Mouse (Mus musculus) liver, postnatal 0 days (tissue): ENCODE measurements around the gene Gm14137. TPM values are rescaled to one million over a fixed set of nuclear protein-coding genes. Genes with fewer than 3 reads are reported as not detected.

Experiments used
- ATAC-seq: fragments of 200-750 bp; cut with Nextera tagmentation; 2 replicates; pipeline ENCODE4 v1.8.0; 2017; ENCODE audit warnings: mild to moderate bottlenecking, moderate library complexity
- DNase-seq: peaks from one replicate; pipeline ENCODE4 v3.0.0-alpha.2; 2016
- H3K27ac ChIP-seq: fragments of 300-500 bp; sonication (generic); 2 replicates; pipeline ENCODE4 v1.5.1; 2014; ENCODE audit warnings: antibody characterized with exemption, moderate library complexity, mild to moderate bottlenecking, low read depth
- H3K27me3 ChIP-seq: fragments of 300-500 bp; sonication (generic); 2 replicates; pipeline ENCODE4 v1.6.1; 2014; ENCODE audit warnings: low read length, control low read depth, mixed read lengths; ENCODE audit not compliant: insufficient read depth
- H3K36me3 ChIP-seq: fragments of 300-500 bp; sonication (generic); replicated peaks from 2 replicates; pipeline ENCODE4 v1.6.1; 2014; ENCODE audit warnings: mild to moderate bottlenecking, control low read depth, low read length, moderate library complexity, mixed read lengths; ENCODE audit not compliant: insufficient read depth
- H3K4me1 ChIP-seq: fragments of 300-500 bp; sonication (generic); 2 replicates; pipeline ENCODE4 v1.6.1; 2014; ENCODE audit warnings: antibody characterized with exemption, mild to moderate bottlenecking, control low read depth; ENCODE audit not compliant: insufficient read depth
- H3K4me2 ChIP-seq: fragments of 300-500 bp; sonication (generic); 2 replicates; pipeline ENCODE4 v1.6.1; 2014; ENCODE audit warnings: low read depth, mild to moderate bottlenecking, low read length, moderate library complexity, mixed read lengths
- H3K4me3 ChIP-seq: fragments of 300-500 bp; sonication (generic); 2 replicates; pipeline ENCODE4 v1.5.1; 2014; ENCODE audit warnings: low read depth, low read length
- H3K9ac ChIP-seq: fragments of 300-500 bp; sonication (generic); replicated peaks from 2 replicates; pipeline ENCODE4 v1.6.1; 2014; ENCODE audit warnings: mild to moderate bottlenecking, moderate library complexity
- H3K9me3 ChIP-seq: fragments of 300-500 bp; sonication (generic); 2 replicates; pipeline ENCODE4 v1.6.1; 2016; ENCODE audit warnings: mild to moderate bottlenecking, control low read depth, low read length, mixed read lengths
- CTCF ChIP-seq: sonication (generic); IDR thresholded peaks from 2 replicates; pipeline ENCODE4 v1.5.1; 2016; ENCODE audit warnings: antibody characterized with exemption, low read depth
- EP300 ChIP-seq: IDR thresholded peaks from 2 replicates; pipeline ENCODE4 v1.6.1; 2016; ENCODE audit warnings: antibody characterized with exemption, low read depth, mild to moderate bottlenecking
- WGBS: fragments of 180-500 bp; shearing (Covaris S2); extraction: QIAGEN DNeasy Blood & Tissue Kit; methylation state at CpG from one replicate; pipeline ENCODE4 v1.1.7; 2014; ENCODE audit not compliant: insufficient replicate concordance; 5-methylcytosine and 5-hydroxymethylcytosine counted together
- polyA plus RNA-seq: library from polyadenylated mRNA; unstranded; fragments of >200 nt; fragmentation: Nextera tagmentation; extraction: Ambion mirVana; gene quantifications from 2 replicates; pipeline ENCODE4 v1.2.1, GENCODE M21; 2015

Gene Gm14137
- polyA plus RNA-seq, 1 experiment from 2014 or later = 0.08 TPM

DNA sequence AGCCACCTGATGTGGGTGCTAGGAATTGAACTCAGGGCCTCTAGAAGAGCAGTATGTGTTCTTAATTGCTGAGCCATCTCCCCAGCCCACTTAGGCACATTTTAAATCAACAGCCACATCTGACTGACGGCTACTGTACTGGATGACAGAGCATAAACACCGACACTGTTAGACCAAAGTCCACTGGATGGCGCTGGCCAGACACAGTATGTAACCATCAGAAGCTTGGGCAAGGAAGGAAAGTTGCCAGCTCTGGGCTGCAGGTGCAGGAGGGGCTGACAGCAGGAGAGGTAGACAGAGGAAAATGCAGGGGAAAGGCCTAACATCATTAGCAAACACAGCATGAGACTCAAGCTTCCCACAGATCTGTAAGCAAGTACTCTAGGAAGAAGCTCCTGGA, 2.5 kb downstream of the Gm14137 start:
- Histone ChIP-seq H3K9ac (no peak overlapping the region), H3K4me1 (peaks cover 27% of the 10 kb centered on the region), H3K27me3 (no peaks in the 10 kb centered on the region), H3K27ac (no peak overlapping the region), H3K36me3 (peaks cover 13% of the 10 kb centered on the region), H3K9me3 (no peaks in the 10 kb centered on the region), H3K4me3 (no peak overlapping the region), H3K4me2 (no peak overlapping the region)
- 58% methylated on average over 3 of the region's 3 CpGs for WGBS
- TF ChIP-seq EP300 (no peak), CTCF (peak; percentile 19; the same call in 1 of the 2 replicates)
- no peak for DNase-seq
- ATAC-seq = no peak

DNA sequence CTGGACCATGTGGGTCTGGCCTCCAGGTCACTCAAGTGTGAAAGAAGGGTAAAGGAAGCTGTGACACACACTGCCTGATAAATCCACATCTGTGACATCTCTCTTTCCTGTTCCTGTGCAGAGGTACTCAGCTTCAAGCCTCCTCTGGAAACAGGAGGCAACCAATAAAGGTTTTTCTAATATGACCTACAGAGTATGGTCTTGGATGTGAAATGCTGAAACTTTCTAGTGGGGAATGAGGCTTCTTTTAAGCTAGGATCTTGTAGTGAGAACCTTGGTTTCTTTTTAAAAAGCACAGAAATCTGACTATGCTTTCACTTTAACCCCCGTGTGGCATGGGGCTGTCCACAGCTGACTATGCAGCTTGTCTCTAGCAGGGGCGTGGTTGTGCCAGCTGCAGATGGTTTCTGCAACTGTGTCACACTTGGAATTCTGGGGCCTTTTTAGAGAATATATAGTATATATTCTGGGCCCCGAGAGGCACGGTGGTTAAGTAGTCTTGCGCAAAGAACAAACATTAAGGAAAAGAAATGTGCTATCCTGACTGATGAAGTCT, 3.2 kb downstream of the Gm14137 start:
- Histone ChIP-seq H3K27me3 (no peaks in the 10 kb centered on the region), H3K4me1 (peaks cover 20% of the 10 kb centered on the region), H3K9me3 (no peaks in the 10 kb centered on the region), H3K27ac (no peak overlapping the region), H3K36me3 (peaks cover 6% of the 10 kb centered on the region; the same call in 1 of the 2 replicates), H3K4me3 (no peak overlapping the region), H3K4me2 (no peak overlapping the region), H3K9ac (no peak overlapping the region)
- WGBS = 53% methylated on average over 5 of the region's 5 CpGs
- TF ChIP-seq CTCF (no peak), EP300 (no peak)
- DNase-seq (no peak), ATAC-seq (no peak)

DNA sequence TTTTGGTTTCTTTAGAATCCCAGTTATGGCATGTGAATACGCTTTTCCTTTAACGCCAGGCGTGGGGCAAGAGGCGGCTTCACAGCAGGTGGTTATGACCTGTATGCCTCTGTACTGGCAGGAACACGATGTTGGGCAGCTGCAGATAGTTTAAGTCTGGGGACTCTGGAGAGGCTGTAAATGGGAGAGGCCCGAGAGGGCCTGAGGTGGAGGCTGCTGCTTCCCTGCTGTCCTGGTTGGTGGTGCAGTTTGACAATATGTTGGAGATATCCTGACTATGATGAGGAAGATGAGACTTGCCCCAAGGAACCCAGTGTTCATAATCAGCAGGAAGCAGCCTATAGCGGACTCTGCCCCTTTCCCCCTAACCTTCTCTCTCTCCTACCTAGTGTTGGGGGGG, 8.6 kb downstream of the Gm14137 start:
- DNase-seq (no peak), ATAC-seq (no peak)
- H3K27me3 ChIP-seq = no peaks in the 10 kb centered on the region
- no peak overlapping the region for H3K27ac ChIP-seq
- H3K36me3 ChIP-seq = peaks cover 11% of the 10 kb centered on the region
- H3K9ac ChIP-seq = no peak overlapping the region
- no peak overlapping the region for H3K4me2 ChIP-seq
- H3K4me3 ChIP-seq = no peak overlapping the region
- 75% methylated on average over 7 of the region's 7 CpGs for WGBS
- no peak for TF ChIP-seq EP300
- no peak for TF ChIP-seq CTCF
- H3K4me1 ChIP-seq = no peaks in the 10 kb centered on the region
- H3K9me3 ChIP-seq = no peaks in the 10 kb centered on the region

DNA sequence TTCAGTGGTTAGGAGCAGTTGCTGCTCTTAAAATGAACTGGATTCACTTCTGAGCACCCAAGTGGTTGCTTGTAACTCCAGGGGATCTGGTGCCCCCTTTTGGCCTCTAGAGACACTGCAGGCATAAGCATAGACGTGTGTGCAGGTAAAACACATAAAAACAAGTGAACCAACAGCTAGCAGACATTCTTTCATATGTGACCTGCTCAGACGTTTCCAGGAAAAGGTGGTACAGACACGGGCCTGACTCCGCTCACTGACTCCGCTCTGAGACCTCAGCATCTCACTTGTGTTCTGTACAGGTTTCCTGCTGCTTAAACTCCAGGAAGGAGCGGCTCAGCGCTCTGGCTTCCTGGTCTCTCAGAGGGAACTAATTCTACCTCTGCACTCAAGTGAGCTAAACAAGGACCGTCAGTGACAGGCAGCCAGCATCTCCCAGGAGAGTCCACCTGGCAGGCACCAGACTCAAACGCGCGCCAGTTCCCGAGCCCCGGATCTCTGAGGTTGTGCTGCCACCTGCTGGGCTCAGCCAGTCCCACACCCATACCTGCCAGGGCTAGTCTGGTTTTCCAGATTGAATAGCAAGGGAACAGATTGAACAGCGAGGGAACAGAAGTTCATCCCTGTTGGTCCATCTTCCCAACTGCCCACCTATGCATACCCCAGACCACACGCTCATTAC, 14.9 kb downstream of the Gm14137 start:
- no peak overlapping the region; the same call in 1 of the 2 replicates for H3K27ac ChIP-seq
- H3K4me1 ChIP-seq = peaks cover 4% of the 10 kb centered on the region; the same call in 1 of the 2 replicates
- peak overlapping the region; percentile 50 for H3K4me3 ChIP-seq
- ATAC-seq (peak; percentile 97), DNase-seq (peak; percentile 92)
- H3K27me3 ChIP-seq = no peaks in the 10 kb centered on the region
- peak overlapping the region; percentile 96 for H3K4me2 ChIP-seq
- peaks cover 2% of the 10 kb centered on the region; the same call in 1 of the 2 replicates for H3K36me3 ChIP-seq
- H3K9me3 ChIP-seq = no peaks in the 10 kb centered on the region
- TF ChIP-seq EP300 (no peak), CTCF (peak; percentile 95)
- 8% methylated on average over 15 of the region's 15 CpGs for WGBS
- peak overlapping the region; percentile 50; the same call in 1 of the 2 replicates for H3K9ac ChIP-seq

DNA sequence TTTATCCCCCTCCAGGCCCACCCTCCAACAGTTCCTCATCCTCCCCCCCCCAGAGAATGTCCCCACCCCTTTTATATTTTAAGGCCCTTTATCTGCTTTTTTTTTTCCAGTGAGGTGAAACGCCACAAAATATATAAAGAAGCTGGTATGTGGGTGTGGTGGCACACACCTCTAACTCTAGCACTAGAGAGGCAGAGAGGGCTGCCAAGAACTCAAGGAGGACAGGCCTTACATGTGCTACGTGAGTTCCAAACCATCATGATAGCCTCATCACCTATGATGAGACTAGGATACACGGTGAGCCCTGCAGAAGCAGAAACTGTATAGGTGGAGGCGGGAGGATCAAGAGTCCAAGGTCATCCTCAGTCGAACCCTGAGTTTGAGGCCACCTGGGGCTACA, 16.7 kb downstream of the Gm14137 start:
- no peak overlapping the region for H3K4me2 ChIP-seq
- TF ChIP-seq CTCF = no peak
- no peak for TF ChIP-seq EP300
- H3K9me3 ChIP-seq = no peaks in the 10 kb centered on the region
- no peak for ATAC-seq
- 67% methylated on average over 5 of the region's 5 CpGs for whole genome bisulfite sequencing
- no peak overlapping the region for H3K4me3 ChIP-seq
- peaks cover 4% of the 10 kb centered on the region; the same call in 1 of the 2 replicates for H3K4me1 ChIP-seq
- H3K27ac ChIP-seq = no peak overlapping the region
- no peak for DNase-seq
- H3K27me3 ChIP-seq = no peaks in the 10 kb centered on the region
- H3K9ac ChIP-seq = no peak overlapping the region
- H3K36me3 ChIP-seq = no peaks in the 10 kb centered on the region

DNA sequence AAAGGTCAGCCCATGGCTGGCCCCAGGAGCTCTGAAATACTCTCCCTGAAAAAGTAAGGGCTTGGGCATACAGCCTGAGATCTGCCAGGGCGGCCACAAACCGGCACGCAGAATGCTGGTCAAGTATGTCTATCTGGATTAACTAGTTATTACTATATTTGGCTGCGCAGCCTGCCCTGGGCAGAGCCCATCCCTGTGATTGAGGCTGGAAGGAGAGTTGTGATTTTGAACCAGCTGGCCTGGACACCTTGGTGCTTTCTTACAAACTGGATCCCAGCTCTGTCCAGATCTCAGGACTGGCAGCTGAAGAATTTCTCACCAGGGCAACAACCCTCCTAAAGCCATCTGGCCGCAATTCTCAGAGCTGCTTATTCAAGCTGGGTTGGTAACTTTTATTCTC, 19.8 kb downstream of the Gm14137 start:
- no peak overlapping the region for H3K9ac ChIP-seq
- no peak overlapping the region for H3K4me2 ChIP-seq
- peaks cover 2% of the 10 kb centered on the region; the same call in 1 of the 2 replicates for H3K4me1 ChIP-seq
- TF ChIP-seq CTCF (no peak), EP300 (no peak)
- no peak overlapping the region for H3K4me3 ChIP-seq
- no peak for ATAC-seq
- H3K27ac ChIP-seq = no peak overlapping the region
- H3K36me3 ChIP-seq = no peaks in the 10 kb centered on the region
- no peak for DNase-seq
- H3K9me3 ChIP-seq = no peaks in the 10 kb centered on the region
- H3K27me3 ChIP-seq = no peaks in the 10 kb centered on the region
- WGBS = 89% methylated on average over 5 of the region's 5 CpGs
